Mouse (Mus musculus) macrophage (primary cell): ENCODE measurements around the gene Edc3. TPM values are rescaled to one million over a fixed set of nuclear protein-coding genes. Genes with fewer than 3 reads are reported as not detected.

ENCODE experiments used
- H3K27ac ChIP-seq: fragments of 350-480 bp; formaldehyde crosslinking; 2 replicates; pipeline ENCODE4 v1.9.0; 2021
- H3K36me3 ChIP-seq: fragments of 350-480 bp; formaldehyde crosslinking; 2 replicates; pipeline ENCODE4 v1.9.0; 2021; ENCODE audit errors: inconsistent target
- H3K4me3 ChIP-seq: fragments of 350-480 bp; formaldehyde crosslinking; 2 replicates; pipeline ENCODE4 v1.9.0; 2021; ENCODE audit errors: inconsistent target
- H3K79me2 ChIP-seq: fragments of 350-480 bp; formaldehyde crosslinking; 2 replicates; pipeline ENCODE4 v1.9.0; 2021; ENCODE audit errors: inconsistent target
- WGBS: methylation state at CpG from one replicate; pipeline ENCODE4 v1.1.7; 2026; ENCODE audit warnings: inconsistent platforms; ENCODE audit not compliant: missing documents; 5-methylcytosine and 5-hydroxymethylcytosine counted together
- polyA plus RNA-seq: library from polyadenylated mRNA; stranded (reverse); fragments of 250-400 nt; gene quantifications from 3 replicates; pipeline ENCODE4 v1.2.4, GENCODE M21; 2018; ENCODE audit warnings: inconsistent platforms

Edc3 gene
- polyA plus RNA-seq, 1 experiment from 2014 or later = 5.3 TPM

DNA sequence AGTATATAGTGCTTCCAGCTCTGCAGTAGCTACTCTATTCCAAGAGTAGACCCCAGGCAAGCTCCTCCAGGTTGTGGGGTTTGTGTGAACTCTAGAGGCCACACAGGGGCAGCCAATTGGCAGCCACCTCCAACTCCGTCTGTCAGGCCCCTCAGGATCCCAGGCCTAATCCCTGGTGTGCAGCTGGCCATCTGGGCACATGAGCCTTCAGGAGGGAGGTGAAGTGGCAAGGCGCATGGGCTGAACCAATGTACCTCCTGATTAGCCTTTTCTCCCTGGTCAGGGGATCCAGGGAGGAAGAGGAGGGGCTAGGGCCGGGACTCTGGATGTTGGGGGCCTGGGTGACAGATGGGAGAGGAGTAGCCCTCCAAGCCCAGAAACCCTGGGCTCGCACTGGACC lies 67.4 kb downstream of the Edc3 start:
- no peaks in the 10 kb centered on the region for H3K36me3 ChIP-seq
- 88% methylated on average over 4 of the region's 4 CpGs for WGBS

DNA sequence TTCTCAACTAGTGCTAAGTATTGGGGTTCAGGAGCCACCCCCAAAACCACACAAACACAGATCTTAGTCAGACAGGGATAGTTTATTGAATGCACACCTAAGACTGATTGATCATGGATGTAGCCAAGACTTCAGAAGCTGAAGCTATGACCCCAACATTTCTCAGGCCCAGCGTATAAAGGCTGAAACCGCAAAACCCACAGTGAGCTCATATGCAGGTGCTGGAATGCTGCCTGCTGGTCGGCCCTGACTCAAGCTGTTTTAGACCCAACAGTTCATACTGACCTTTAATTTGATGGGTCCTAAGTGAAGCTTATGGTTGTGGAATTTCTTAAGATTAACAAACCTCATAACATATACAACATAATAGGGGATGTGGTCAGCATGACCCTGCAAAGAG lies 74.3 kb downstream of the Edc3 start:
- H3K36me3 ChIP-seq = no peaks in the 10 kb centered on the region
- H3K4me3 ChIP-seq = no peak overlapping the region
- WGBS = 67% methylated on average over 3 of the region's 3 CpGs
- H3K27ac ChIP-seq = no peak overlapping the region
- no peaks in the 10 kb centered on the region for H3K79me2 ChIP-seq

More for the DNA sequence above, 67.4 kb downstream of the Edc3 start:
- Histone ChIP-seq H3K27ac (no peak overlapping the region), H3K79me2 (no peaks in the 10 kb centered on the region), H3K4me3 (no peak overlapping the region)

DNA sequence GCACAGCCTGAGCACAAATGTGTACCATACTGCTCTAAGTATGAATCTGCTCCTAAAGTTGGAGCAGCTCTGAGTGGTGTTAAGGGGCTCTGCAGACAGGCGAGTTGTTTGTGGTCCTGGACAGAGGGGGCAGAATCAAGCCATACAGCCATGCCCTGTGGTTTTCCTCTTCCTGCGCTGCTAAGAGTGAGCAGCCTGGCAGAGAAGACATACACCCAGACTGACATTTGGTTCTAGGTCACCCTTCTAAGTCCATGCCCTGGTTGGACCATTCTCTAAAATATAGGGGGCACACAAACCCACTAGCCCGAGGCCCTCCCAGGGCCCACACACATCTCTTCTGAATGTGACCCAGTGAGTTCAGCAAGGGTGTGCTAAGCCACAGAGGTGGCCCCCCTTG lies 81.4 kb downstream of the Edc3 start:
- H3K36me3 ChIP-seq = peaks cover 53% of the 10 kb centered on the region
- no peak overlapping the region for H3K4me3 ChIP-seq
- WGBS = 16% methylated on average over 3 of the region's 3 CpGs
- no peaks in the 10 kb centered on the region for H3K79me2 ChIP-seq
- no peak overlapping the region for H3K27ac ChIP-seq

DNA sequence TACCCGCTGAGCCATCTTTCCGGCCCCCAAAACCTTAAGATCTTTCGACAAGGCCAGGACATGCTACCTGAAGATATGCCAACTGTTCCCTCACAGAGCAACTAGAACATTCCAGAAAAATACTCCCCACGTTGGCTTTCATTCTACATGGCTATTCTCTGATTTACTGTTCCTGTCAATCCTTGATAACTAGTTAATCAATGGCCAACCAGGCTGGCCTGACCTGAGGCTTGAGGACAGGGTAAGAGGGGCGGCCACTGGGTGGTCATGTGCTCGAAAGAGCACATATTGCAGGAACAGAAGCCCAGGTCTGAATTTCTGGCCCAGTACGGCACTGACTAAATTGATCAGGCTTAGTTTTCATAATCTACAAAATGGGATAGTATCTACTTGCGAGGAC lies 89.1 kb downstream of the Edc3 start:
- Histone ChIP-seq H3K36me3 (peaks cover 56% of the 10 kb centered on the region), H3K27ac (no peak overlapping the region), H3K4me3 (no peak overlapping the region), H3K79me2 (no peaks in the 10 kb centered on the region)
- 98% methylated on average over 8 of the region's 8 CpGs for WGBS

DNA sequence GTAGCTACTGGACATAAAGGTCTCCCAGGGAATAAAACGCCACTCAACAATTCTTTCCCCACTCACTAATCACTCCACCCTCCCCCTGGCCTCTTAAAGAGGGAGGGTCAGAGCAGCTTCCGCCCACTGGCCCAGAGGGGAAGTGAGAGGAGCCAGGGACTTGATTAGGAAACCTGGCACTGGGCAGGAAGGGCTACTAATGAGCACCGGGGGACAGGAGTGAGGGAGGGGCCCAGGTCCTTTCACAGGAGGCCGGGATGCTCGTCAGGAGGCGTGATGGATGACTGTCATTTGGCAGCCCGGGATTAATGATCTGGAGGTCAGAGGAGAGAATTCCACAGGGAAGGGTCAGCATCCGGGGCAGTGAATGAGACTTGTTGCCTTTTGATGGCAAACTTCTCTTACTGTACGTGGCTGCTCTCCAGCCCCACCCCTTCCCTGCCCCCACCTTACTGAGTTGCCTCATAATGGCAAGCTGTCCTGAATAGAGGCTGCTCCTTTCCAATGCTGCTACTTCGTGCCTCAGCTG lies 90.4 kb downstream of the Edc3 start:
- Histone ChIP-seq H3K36me3 (peaks cover 42% of the 10 kb centered on the region), H3K27ac (no peak overlapping the region), H3K79me2 (no peaks in the 10 kb centered on the region), H3K4me3 (no peak overlapping the region)
- WGBS = 63% methylated on average over 10 of the region's 10 CpGs

DNA sequence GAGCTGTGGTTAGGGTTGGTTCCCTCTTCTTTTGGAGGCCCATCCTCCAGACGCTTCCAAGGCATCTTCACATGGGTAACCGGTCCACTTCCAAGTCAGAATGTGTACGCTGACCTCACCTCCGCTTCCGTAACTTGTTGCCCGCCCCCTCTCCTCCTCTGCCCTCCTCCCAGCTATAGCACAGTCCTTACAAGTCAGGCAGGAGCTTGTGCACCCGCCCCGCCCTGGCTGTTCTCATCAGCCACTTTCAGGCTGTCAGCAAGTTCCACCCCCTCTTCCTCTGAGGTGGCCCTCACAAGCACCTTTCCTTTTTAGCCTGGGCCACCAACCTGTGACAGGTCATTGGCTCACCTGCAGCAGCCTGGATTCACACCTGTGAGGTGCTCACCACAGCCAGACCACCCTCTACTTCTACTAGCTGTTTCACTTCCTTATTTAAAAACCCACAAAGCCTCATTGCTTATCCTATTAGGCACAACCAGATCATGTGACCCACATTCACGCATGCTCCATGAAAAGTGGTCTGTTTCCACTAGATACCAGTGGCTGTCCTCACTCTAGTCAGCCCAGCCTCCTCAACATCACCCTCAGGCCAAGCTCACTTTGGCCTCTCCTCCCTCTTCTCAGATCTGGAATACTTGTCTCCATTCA lies 92.1 kb downstream of the Edc3 start:
- Histone ChIP-seq H3K79me2 (no peaks in the 10 kb centered on the region), H3K36me3 (peaks cover 27% of the 10 kb centered on the region), H3K27ac (no peak overlapping the region), H3K4me3 (no peak overlapping the region)
- 57% methylated on average over 9 of the region's 9 CpGs for WGBS

Other genes with a start within 250 kb of the Edc3 start
- gene Scamp5, start 240.5 kb upstream of the Edc3 start, polyA plus RNA-seq = 64.9 to 120 TPM (median 72.8 TPM) in 3 replicates
- 0.10 to 0.36 TPM in 2 of 3 replicates, not detected in the other for gene Rpp25, start 204.5 kb upstream of the Edc3 start, polyA plus RNA-seq
- 93.1 to 404 TPM (median 403 TPM) in 3 replicates for gene Cox5a, start 187.3 kb upstream of the Edc3 start, polyA plus RNA-seq
- 11.2 to 20.8 TPM (median 15.2 TPM) in 3 replicates for gene Fam219b, start 171.0 kb upstream of the Edc3 start, polyA plus RNA-seq
- 16.5 to 25.5 TPM (median 20.0 TPM) in 3 replicates for gene Mpi, start 155.8 kb upstream of the Edc3 start, polyA plus RNA-seq
- 90.8 to 189 TPM (median 140 TPM) in 3 replicates for gene Scamp2, start 147.6 kb upstream of the Edc3 start, polyA plus RNA-seq
- gene Ulk3, start 119.1 kb upstream of the Edc3 start, polyA plus RNA-seq = 6.1 to 12.5 TPM (median 6.5 TPM) in 3 replicates
- not detected in 3 replicates for gene Cplx3, start 102.3 kb upstream of the Edc3 start, polyA plus RNA-seq
- not detected in 3 replicates for gene Lman1l, start 87.8 kb upstream of the Edc3 start, polyA plus RNA-seq
- gene Csk, start 54.9 kb upstream of the Edc3 start, polyA plus RNA-seq = 144 to 160 TPM (median 149 TPM) in 3 replicates
- not detected in 3 replicates for gene Cyp1a2, start 24.8 kb upstream of the Edc3 start, polyA plus RNA-seq
- gene Cyp1a1, start 20.6 kb upstream of the Edc3 start, polyA plus RNA-seq = not detected in 3 replicates
- 29.7 to 113 TPM (median 47.9 TPM) in 3 replicates for gene Clk3, start 57.3 kb downstream of the Edc3 start, polyA plus RNA-seq
- gene Arid3b, start 128.3 kb downstream of the Edc3 start, polyA plus RNA-seq = 7.7 to 8.9 TPM (median 8.3 TPM) in 3 replicates
- gene Ubl7, start 202.4 kb downstream of the Edc3 start, polyA plus RNA-seq = 45.4 to 61.7 TPM (median 59.7 TPM) in 3 replicates
- gene Sema7a, start 231.6 kb downstream of the Edc3 start, polyA plus RNA-seq = 0.16 to 0.17 TPM in 2 of 3 replicates, not detected in the other